Mouse (Mus musculus) heart, embryonic 12.5 days (tissue): ENCODE data around the gene Gm17509. TPM values are rescaled to one million over a fixed set of nuclear protein-coding genes. Genes with fewer than 3 reads are reported as not detected.

Experiments
- ATAC-seq: fragments of 200-750 bp; cut with Nextera tagmentation; 2 replicates; pipeline ENCODE4 v1.8.0; 2017; ENCODE audit warnings: moderate TSS enrichment, moderate library complexity; ENCODE audit not compliant: insufficient number of reproducible peaks, low FRiP score
- H3K27ac ChIP-seq: fragments of 300-500 bp; sonication (generic); 2 replicates; pipeline ENCODE4 v1.5.1; 2016; ENCODE audit warnings: mild to moderate bottlenecking, moderate library complexity; ENCODE audit not compliant: poor library complexity, severe bottlenecking
- H3K27me3 ChIP-seq: fragments of 300-500 bp; sonication (generic); replicated peaks from 2 replicates; pipeline ENCODE4 v1.6.1; 2016; ENCODE audit warnings: mild to moderate bottlenecking, moderate library complexity
- H3K36me3 ChIP-seq: fragments of 300-500 bp; sonication (generic); 2 replicates; pipeline ENCODE4 v1.6.1; 2016; ENCODE audit warnings: mild to moderate bottlenecking, moderate library complexity
- H3K4me1 ChIP-seq: fragments of 300-500 bp; sonication (generic); replicated peaks from 2 replicates; pipeline ENCODE4 v1.6.1; 2016; ENCODE audit warnings: mild to moderate bottlenecking
- H3K4me2 ChIP-seq: fragments of 300-500 bp; sonication (generic); 2 replicates; pipeline ENCODE4 v1.6.1; 2016; ENCODE audit warnings: mild to moderate bottlenecking, moderate library complexity
- H3K4me3 ChIP-seq: fragments of 300-500 bp; sonication (generic); 2 replicates; pipeline ENCODE4 v1.5.1; 2016; ENCODE audit warnings: mild to moderate bottlenecking
- H3K9ac ChIP-seq: fragments of 300-500 bp; sonication (generic); 2 replicates; pipeline ENCODE4 v1.6.1; 2016; ENCODE audit warnings: mild to moderate bottlenecking, moderate library complexity
- H3K9me3 ChIP-seq: fragments of 300-500 bp; sonication (generic); replicated peaks from 2 replicates; pipeline ENCODE4 v1.6.1; 2016; ENCODE audit warnings: mild to moderate bottlenecking, moderate library complexity
- WGBS: fragments of 180-500 bp; shearing (Covaris S2); methylation state at CpG from one replicate; pipeline ENCODE4 v1.1.7; 2016; 5-methylcytosine and 5-hydroxymethylcytosine counted together
- polyA plus RNA-seq: library from polyadenylated mRNA; unstranded; fragments of >200 nt; fragmentation: Nextera tagmentation; extraction: Ambion mirVana; gene quantifications from 2 replicates; pipeline ENCODE4 v1.2.1, GENCODE M21; 2016

Gm17509 gene
- polyA plus RNA-seq, 1 experiment from 2014 or later, result 0.15 TPM

DNA sequence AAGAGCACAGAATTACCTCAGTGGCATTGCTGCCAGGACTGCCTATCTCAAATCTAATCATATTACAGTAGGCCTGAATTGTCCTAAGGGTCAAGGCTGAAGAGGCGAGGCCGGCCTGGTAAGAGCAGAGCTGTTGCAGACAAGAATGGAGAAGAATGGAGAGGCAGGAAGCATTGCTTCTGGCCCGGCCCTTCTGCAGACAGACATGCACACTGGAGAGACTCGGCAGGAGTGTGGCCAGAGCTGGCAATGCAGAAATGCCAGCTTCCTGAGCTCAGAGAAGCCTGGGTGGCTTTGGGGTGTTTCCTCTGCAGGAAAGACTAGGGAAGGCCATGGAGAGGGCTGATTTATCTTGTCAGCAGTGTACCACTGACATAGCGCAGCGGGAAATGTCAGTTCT is 4.7 kb upstream of the Gm17509 start:
- no peak for ATAC-seq
- WGBS, result 51% methylated on average over 6 of the region's 6 CpGs
- H3K27ac ChIP-seq, result no peak overlapping the region
- H3K9me3 ChIP-seq, result no peaks in the 10 kb centered on the region
- no peaks in the 10 kb centered on the region for H3K27me3 ChIP-seq
- H3K4me1 ChIP-seq, result peaks cover 8% of the 10 kb centered on the region
- no peak overlapping the region for H3K9ac ChIP-seq
- no peak overlapping the region for H3K4me3 ChIP-seq
- H3K4me2 ChIP-seq, result no peak overlapping the region
- H3K36me3 ChIP-seq, result no peaks in the 10 kb centered on the region

DNA sequence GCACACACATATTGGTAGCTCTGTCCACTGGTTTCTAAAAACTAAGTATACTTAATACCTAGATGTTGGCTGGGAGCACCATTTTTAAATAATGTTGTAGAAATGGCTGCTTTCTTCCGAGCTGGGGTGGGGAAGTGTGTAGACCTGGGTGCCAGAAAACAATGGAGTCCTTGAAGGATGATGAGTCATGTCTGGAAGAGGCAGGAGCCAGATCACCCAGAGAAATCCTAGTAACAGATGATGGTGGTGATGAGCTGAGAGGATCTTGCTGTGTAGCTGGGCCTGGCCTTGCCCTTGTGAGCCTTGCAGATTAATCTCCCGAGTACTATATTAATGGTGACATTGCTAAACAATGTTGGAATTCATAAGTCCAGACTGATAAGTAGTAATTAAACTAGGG is 4.0 kb upstream of the Gm17509 start:
- H3K9ac ChIP-seq, result no peak overlapping the region
- peaks cover 8% of the 10 kb centered on the region for H3K4me1 ChIP-seq
- no peaks in the 10 kb centered on the region for H3K9me3 ChIP-seq
- no peak overlapping the region for H3K4me2 ChIP-seq
- no peak overlapping the region for H3K4me3 ChIP-seq
- no peaks in the 10 kb centered on the region for H3K27me3 ChIP-seq
- ATAC-seq, result no peak
- WGBS, result 51% methylated on average over 2 of the region's 2 CpGs
- no peaks in the 10 kb centered on the region for H3K36me3 ChIP-seq
- no peak overlapping the region for H3K27ac ChIP-seq

DNA sequence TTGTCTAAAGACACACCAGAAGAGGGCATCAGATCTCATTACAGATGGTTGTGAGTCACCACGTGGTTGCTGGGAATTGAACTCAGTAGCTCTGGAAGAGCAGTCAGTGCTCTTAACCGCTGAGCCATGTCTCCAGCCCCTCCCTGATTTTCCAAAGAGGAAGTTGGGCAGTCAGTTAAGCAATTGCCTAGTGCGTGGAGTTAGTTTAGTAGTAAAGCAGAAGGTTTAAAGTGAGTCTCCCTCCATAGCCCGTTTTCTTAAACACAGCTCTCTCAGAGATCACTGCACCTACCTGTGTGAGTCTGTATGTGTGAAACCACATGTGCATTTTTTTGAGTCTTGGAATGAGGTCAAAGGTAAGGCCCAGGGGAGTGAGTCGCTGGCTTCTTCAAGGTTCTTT is 2.2 kb upstream of the Gm17509 start:
- Histone ChIP-seq H3K27me3 (no peaks in the 10 kb centered on the region), H3K9ac (no peak overlapping the region), H3K4me3 (no peak overlapping the region), H3K27ac (no peak overlapping the region), H3K4me1 (peaks cover 8% of the 10 kb centered on the region), H3K36me3 (no peaks in the 10 kb centered on the region), H3K4me2 (no peak overlapping the region), H3K9me3 (no peaks in the 10 kb centered on the region)
- WGBS, result 48% methylated on average over 5 of the region's 5 CpGs
- ATAC-seq, result no peak

DNA sequence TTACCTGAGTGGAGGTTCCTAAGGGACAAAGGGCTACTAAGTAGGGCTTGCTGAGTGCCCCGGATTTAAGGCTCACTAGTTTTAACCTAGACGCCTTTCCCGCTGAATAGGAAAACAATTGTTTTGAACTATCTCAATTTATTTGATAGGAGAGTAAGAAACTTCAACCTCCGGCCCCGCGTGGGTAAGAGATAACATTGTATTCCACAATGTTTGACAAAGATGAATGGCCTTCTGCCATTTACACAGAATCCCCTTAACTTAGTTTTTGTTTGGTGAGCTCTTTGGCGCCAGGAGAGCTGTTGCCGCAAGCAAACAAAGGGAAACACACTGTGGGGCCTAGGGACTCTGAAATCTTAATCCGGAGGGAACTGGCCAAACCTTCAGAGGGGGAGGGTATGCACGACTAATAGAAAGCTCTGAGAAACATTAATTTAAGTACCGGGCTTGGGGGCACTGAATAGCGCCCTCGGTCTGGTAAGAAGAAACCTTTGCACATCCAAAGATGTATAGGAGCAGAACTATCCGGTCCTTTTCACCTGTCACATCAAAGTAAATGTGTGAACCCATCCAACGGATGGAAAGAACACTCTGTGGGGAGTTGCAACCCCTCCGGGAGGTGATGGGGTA is 889 bp downstream of the Gm17509 start:
- Histone ChIP-seq H3K9me3 (no peaks in the 10 kb centered on the region), H3K27me3 (no peaks in the 10 kb centered on the region), H3K9ac (peak overlapping the region; percentile 74), H3K36me3 (no peaks in the 10 kb centered on the region), H3K4me1 (0 out of 2 replicates have a peak, but pooled peaks cover 3% of the 10 kb centered on the region), H3K4me2 (peak overlapping the region; percentile 95), H3K4me3 (peak overlapping the region; percentile 79), H3K27ac (no peak overlapping the region)
- WGBS, result 7% methylated on average over 16 of the region's 16 CpGs
- 0 out of 2 replicates have a peak, but pooled peaks have one; percentile 16 for ATAC-seq

DNA sequence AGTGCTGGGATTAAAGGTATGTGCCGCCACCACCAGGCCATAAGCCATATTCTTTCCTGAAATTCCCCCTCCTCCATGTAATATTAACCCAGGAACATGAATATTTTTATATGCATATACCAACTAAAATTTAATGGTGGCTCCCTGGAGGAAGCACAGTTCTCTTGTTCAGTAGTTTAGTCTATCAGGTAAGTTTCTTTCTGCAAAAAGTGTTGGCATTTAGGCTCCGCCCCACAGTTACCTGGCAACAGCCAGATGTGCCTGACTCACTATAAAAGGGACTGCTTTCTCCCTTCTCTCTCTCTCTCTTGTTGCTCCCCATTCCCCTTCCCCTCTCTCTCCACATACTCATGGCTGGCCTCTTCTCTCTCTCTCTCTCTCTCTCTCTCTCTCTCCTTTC is 2.8 kb downstream of the Gm17509 start:
- Histone ChIP-seq H3K4me3 (no peak overlapping the region), H3K9ac (no peak overlapping the region), H3K4me1 (0 out of 2 replicates have a peak, but pooled peaks cover 3% of the 10 kb centered on the region), H3K36me3 (no peaks in the 10 kb centered on the region), H3K4me2 (no peak overlapping the region), H3K9me3 (no peaks in the 10 kb centered on the region), H3K27ac (no peak overlapping the region), H3K27me3 (no peaks in the 10 kb centered on the region)
- WGBS, result 77% methylated on average over 2 of the region's 2 CpGs
- no peak for ATAC-seq

DNA sequence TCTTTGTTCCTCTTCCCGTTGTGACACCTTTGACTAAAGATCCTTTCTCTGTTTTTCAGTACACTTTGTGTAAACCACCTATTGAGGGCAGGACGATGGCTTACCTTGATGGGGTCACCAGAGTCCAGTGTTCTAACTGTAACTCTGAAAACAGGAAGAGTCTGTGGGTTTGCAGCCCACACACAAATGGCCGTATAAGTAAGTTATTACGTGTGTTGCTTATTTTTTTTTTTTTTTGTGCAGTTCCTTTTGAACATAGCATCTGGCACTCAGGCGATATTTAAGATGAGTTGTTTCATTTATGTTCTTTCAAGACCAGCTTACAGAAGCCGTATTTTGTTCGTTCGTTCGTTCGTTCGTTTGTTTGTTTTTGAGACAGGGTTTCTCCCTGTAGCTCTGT is 3.3 kb downstream of the Gm17509 start:
- WGBS, result 65% methylated on average over 11 of the region's 11 CpGs
- 0 out of 2 replicates have a peak, but pooled peaks cover 3% of the 10 kb centered on the region for H3K4me1 ChIP-seq
- H3K9me3 ChIP-seq, result no peaks in the 10 kb centered on the region
- no peaks in the 10 kb centered on the region for H3K36me3 ChIP-seq
- no peaks in the 10 kb centered on the region for H3K27me3 ChIP-seq
- no peak overlapping the region for H3K27ac ChIP-seq
- no peak overlapping the region for H3K4me2 ChIP-seq
- H3K9ac ChIP-seq, result no peak overlapping the region
- no peak overlapping the region for H3K4me3 ChIP-seq
- ATAC-seq, result no peak

DNA sequence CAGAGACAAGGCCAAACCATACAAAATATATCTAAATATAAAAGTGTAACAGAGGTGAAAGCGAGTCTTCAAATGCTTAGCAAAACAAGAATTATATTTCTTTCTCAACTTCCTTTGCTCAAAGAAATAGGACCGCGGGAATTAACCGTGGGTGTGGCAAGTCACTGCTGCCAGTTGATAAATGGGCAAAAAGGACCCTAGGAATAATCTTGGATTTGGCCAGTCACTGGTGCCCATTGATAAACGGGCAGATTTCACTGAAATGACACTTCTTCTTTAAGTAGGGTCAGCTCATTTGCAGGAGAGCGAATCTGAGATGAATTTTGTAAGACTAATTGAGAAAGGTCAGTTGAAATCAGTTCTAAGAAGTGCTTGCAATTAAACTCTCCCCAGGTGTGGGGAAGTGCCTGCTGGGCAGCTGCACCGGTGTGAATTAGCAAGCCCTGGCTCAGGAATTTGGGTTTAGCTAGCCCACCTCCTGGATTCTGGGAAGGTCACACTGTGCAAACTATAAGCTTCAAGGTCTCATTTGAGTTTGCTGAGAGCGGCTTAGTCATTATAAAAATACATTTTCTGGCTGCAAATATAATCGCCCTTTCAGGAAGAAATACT is 4.0 kb downstream of the Gm17509 start:
- 28% methylated on average over 9 of the region's 9 CpGs for WGBS
- H3K9ac ChIP-seq, result no peak overlapping the region
- H3K27me3 ChIP-seq, result no peaks in the 10 kb centered on the region
- no peak overlapping the region for H3K4me3 ChIP-seq
- H3K36me3 ChIP-seq, result no peaks in the 10 kb centered on the region
- no peak overlapping the region for H3K27ac ChIP-seq
- no peaks in the 10 kb centered on the region for H3K9me3 ChIP-seq
- H3K4me2 ChIP-seq, result no peak overlapping the region
- no peaks in the 10 kb centered on the region for H3K4me1 ChIP-seq
- no peak for ATAC-seq

DNA sequence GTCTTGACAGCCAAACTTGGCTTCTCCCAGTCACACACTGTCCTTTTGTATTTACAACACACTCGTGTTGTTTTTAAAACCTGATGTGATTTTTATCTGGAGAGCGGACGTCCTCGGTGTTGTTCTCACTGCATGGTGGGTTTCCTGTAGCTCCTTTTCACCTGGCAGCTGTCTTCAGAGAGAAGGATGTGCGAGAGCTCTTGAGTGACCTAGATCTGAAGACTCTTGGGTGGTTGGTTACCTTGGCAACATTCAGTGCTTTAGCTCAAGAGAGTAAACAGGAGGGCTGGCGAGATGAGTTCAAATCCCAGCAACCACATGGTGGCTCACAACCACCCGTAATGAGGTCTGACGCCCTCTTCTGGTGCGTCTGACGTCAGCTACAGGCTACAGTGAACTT is 4.7 kb downstream of the Gm17509 start:
- Histone ChIP-seq H3K27me3 (no peaks in the 10 kb centered on the region), H3K4me3 (no peak overlapping the region), H3K4me2 (no peak overlapping the region), H3K4me1 (no peaks in the 10 kb centered on the region), H3K27ac (no peak overlapping the region), H3K9me3 (no peaks in the 10 kb centered on the region), H3K9ac (no peak overlapping the region), H3K36me3 (no peaks in the 10 kb centered on the region)
- 25% methylated on average over 10 of the region's 10 CpGs for WGBS
- no peak for ATAC-seq

DNA sequence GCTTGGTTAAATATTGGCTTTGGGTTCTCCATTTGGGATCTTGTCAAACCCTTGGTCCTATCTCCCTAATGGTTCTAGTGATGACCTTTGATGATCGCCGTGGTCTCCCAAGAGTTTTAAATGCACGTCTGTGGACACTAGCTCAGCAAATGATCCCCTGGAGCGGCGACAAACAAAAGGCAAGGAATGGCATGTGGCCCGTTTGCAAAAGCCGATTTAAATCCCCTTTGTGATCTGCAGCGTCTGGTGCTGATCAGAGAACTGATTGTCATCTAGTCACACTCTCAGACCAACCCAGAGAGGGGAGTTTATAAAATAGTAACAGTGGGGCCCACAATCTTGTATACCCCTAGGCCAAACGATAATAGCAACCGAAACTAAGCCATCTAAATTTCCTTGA is 5.4 kb downstream of the Gm17509 start:
- Histone ChIP-seq H3K27me3 (no peaks in the 10 kb centered on the region), H3K27ac (no peak overlapping the region), H3K36me3 (no peaks in the 10 kb centered on the region), H3K4me1 (no peaks in the 10 kb centered on the region), H3K4me2 (no peak overlapping the region), H3K4me3 (no peak overlapping the region), H3K9ac (no peak overlapping the region), H3K9me3 (no peaks in the 10 kb centered on the region)
- ATAC-seq, result no peak
- 22% methylated on average over 10 of the region's 10 CpGs for WGBS

DNA sequence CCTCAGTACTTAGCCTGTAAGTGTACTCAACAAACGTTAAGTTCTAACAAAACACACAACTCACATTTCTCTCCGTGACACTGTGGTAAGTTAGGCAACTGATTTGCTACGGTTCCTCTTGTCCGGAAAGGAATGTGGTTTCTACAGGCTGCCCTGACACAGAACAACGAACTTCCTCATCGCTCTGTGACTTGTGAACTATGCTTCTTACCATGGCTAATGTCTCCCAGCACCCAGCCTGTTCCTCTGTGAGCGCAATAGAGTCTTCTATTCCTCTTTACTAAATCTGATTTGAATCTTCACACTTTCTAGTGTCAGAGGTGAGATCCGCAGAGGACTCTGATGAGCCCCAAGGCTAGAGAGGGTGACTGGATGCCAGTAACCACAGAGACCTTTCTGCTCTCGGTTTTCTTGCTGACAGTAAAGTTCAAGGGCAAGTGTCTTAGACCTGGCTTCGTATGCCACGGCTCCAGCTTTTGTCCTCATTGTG is 9.4 kb downstream of the Gm17509 start:
- Histone ChIP-seq H3K9me3 (no peaks in the 10 kb centered on the region), H3K4me2 (no peak overlapping the region), H3K36me3 (no peaks in the 10 kb centered on the region), H3K9ac (no peak overlapping the region), H3K4me3 (no peak overlapping the region), H3K27ac (no peak overlapping the region), H3K4me1 (peaks cover 5% of the 10 kb centered on the region; the same call in 1 of the 2 replicates), H3K27me3 (no peaks in the 10 kb centered on the region)
- 56% methylated on average over 11 of the region's 11 CpGs for WGBS
- ATAC-seq, result no peak

DNA sequence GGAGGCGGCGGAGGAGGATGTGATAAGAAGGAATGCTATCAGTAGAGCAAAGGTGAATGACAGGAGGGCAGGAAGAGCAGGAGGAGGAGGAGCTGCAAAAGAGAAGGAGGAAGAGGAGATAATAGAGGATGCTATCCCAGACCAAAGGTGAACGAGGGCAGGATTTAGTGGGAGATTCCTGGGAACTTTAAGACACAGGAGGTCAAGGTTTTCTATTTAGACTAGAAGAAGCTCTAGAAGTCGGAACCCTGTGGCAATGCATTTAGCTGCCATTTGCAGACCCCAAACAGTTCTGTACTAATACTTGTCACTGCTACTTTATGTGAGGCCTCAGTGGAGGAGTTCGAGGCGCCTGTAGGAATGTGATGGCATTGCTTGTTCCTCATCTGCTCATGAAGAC is 12.6 kb downstream of the Gm17509 start, which contains the start of gene Emb:
Emb (plus strand) TSS at position 301 of the 400 bp plus-strand sequence.
- 28% methylated on average over 6 of the region's 6 CpGs for WGBS
- Histone ChIP-seq H3K36me3 (no peaks in the 10 kb centered on the region), H3K4me2 (peak within 1 kb of the TSS; percentile 23), H3K27ac (no peak within 1 kb of the TSS), H3K4me3 (no peak within 1 kb of the TSS), H3K4me1 (peaks cover 5% of the 10 kb centered on the region; the same call in 1 of the 2 replicates), H3K27me3 (no peaks in the 10 kb centered on the region), H3K9ac (no peak within 1 kb of the TSS), H3K9me3 (no peaks in the 10 kb centered on the region)
- ATAC-seq, result no peak
